Mouse (Mus musculus) heart, postnatal 10 days (tissue): ENCODE measurements around the gene Neu1. TPM values are rescaled to one million over a fixed set of nuclear protein-coding genes. Genes with fewer than 3 reads are reported as not detected.
"Not testable (repeated sequence)": the region's sequence is repeated elsewhere in the genome, so short reads cannot be mapped to it uniquely, and the experiment has no call there.

Source experiments
- DNase-seq, 2 experiments: peaks; one replicate each; pipeline ENCODE4 v3.0.0; 2021
- intact Hi-C: fragments of 180-260 bp; cut with DNase I; formaldehyde crosslinking; loops from one replicate; pipeline ENCODE4 v1.15.1; 2025
- total RNA-seq, 2 experiments: library from RNA; stranded (reverse); gene quantifications; 2 replicates each; pipeline ENCODE4 v1.2.3; 2021

The Neu1 gene
- total RNA-seq, 2 experiments from 2014 or later, result 12.2 to 12.6 TPM

- intact Hi-C loops, result no loop called here
- DNase-seq, result no peak
Observed at GRCm38 (mm10) chr17:34960702-34961493, 29.8 kb downstream of the Neu1 start.

GRCm38 (mm10) chr17:34962125-34962524 is 31.1 kb downstream of the Neu1 start:
- DNase-seq, result peak in 1 of 2 experiments; percentile 46
- intact Hi-C loops, result no loop called here

GRCm38 (mm10) chr17:34962841-34963240 is 31.8 kb downstream of the Neu1 start:
- no peak for DNase-seq
- intact Hi-C loops, result no loop called here

- no peak for DNase-seq
- intact Hi-C loops, result no loop called here
Observed at GRCm38 (mm10) chr17:34964640-34965049, 33.6 kb downstream of the Neu1 start.

GRCm38 (mm10) chr17:34965627-34966026 is 34.6 kb downstream of the Neu1 start:
- no peak for DNase-seq
- intact Hi-C loops, result no loop called here

GRCm38 (mm10) chr17:34969822-34970221 is 38.8 kb downstream of the Neu1 start, which contains the start of gene Gm20481:
TSS of gene Gm20481 (plus strand) at chr17:34969912.
- intact Hi-C loops, DNase-seq: not testable (repeated sequence)

GRCm38 (mm10) chr17:34970850-34971249 is 39.8 kb downstream of the Neu1 start:
- intact Hi-C loops, DNase-seq: not testable (repeated sequence)

- intact Hi-C loops, DNase-seq: not testable (repeated sequence)
Observed at GRCm38 (mm10) chr17:34971694-34972068, 40.6 kb downstream of the Neu1 start.

GRCm38 (mm10) chr17:34972069-34972749 is 41.2 kb downstream of the Neu1 start, which contains the start of the genes Hspa1a and Hspa1l:
TSS of gene Hspa1a (minus strand) at chr17:34972156.
TSS of gene Hspa1l (plus strand) at chr17:34972703.
- peak; percentile 91 for DNase-seq
- intact Hi-C loops, result not testable (repeated sequence)

- no peak for DNase-seq
- intact Hi-C loops, result no loop called here
Observed at GRCm38 (mm10) chr17:34975581-34976492, 44.8 kb downstream of the Neu1 start.

- no peak for DNase-seq
- intact Hi-C loops, result no loop called here
Observed at GRCm38 (mm10) chr17:34977000-34977399, 45.9 kb downstream of the Neu1 start.

GRCm38 (mm10) chr17:34978239-34978638 is 47.2 kb downstream of the Neu1 start:
- intact Hi-C loops, result no loop called here
- no peak for DNase-seq

- DNase-seq, result no peak
- intact Hi-C loops, result loop anchor here (1.0 to 5.0 kb wide), 3 partner anchors 27 to 122 kb away; partner anchors contain the start of gene Slc44a4
Observed at GRCm38 (mm10) chr17:34979631-34980030, 48.6 kb downstream of the Neu1 start.

- intact Hi-C loops, result loop anchor here (1.0 to 5.0 kb wide), 3 partner anchors 28 to 123 kb away; partner anchors contain the start of gene Slc44a4
- DNase-seq, result peak; percentile 64 to 66
Observed at GRCm38 (mm10) chr17:34980655-34981054, 49.6 kb downstream of the Neu1 start.

GRCm38 (mm10) chr17:34981690-34982180 is 50.7 kb downstream of the Neu1 start, which contains the start of gene Lsm2:
TSS of gene Lsm2 (plus strand) at chr17:34981862.
- intact Hi-C loops, result loop anchor here (1.0 to 5.0 kb wide), 3 partner anchors 26 to 124 kb away; partner anchors contain the start of gene Slc44a4
- peak; percentile 95 to 96 for DNase-seq

- intact Hi-C loops, result loop anchor here (1.0 to 5.0 kb wide), 3 partner anchors 27 to 125 kb away; partner anchors contain the start of gene Slc44a4
- DNase-seq, result no peak
Observed at GRCm38 (mm10) chr17:34982328-34982727, 51.3 kb downstream of the Neu1 start.

GRCm38 (mm10) chr17:34984218-34984617 is 53.2 kb downstream of the Neu1 start:
- DNase-seq, result no peak
- intact Hi-C loops, result loop anchor here (5.0 kb wide), 2 partner anchors 72 to 127 kb away; partner anchors contain the start of gene Slc44a4
